Mouse (Mus musculus): ENCODE measurements at regions not wholly inside any gene's neighbourhood (a gene's known extent, or its start where the extent isn't known, plus 50 kb on each side); places are given as distances from the start of the nearest gene placed in this dataset.
A peak's percentile ranks its signal among the peaks of the same experiment; 100 is the strongest.

GRCm38 (mm10) chrX:72761511-72761910 is 63.5 kb upstream of the Gabrq start:
- DNase-seq, result peak; percentile 44 to 68

Data from lung, adult 18-20 months (tissue).